7 mouse cellular contexts compared by ENCODE assay signal in the genomic region with DNA sequence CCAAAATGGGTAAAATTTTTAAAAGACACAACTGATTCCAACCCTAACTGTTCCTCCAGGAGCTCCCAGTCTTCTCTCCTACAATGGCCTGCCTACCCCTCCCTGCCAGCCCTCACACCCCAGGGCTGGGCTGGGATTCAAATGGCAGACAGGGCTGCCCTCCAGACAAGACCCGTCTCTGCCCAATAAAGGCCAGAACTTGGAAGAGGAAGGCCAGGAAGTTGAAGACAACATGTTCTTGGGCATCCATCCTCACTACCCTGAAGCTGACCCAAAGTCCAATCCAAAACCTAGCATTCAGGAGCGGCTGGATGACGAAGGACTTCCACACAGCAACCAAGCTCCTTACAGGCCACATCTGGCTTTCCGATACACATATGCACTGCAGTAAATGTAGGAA.
DNase-seq lines count a peak whose midpoint lies in the region; ATAC-seq lines count a peak whose summit lies in the region.

No protein-coding gene starts in this region.

- DNase-seq in kidney, adult 9 months, result peak; percentile 57
- DNase-seq in kidney, postnatal 14 days, result no peak
- DNase-seq in Muller cell, postnatal 12 days (ENCODE audit: inconsistent ontology term), result peak; percentile 80
- DNase-seq in left cerebral cortex, adult 11 months (ENCODE audit: low spot score), result no peak
- DNase-seq in frontal cortex, postnatal 25 days (ENCODE audit: low spot score in 2 of 2), result no peak

- H3K27ac ChIP-seq in intestine, embryonic 16.5 days (ENCODE audit: low read length), result peak overlapping the region; percentile 63

- 41% methylated on average over 4 of the region's 4 CpGs for WGBS in intestine, embryonic 16.5 days

- no peak overlapping the region for H3K4me3 ChIP-seq in intestine, embryonic 16.5 days (ENCODE audit: low read length)

- no peaks in the 10 kb centered on the region for H3K27me3 ChIP-seq in intestine, embryonic 16.5 days (replicated peaks; ENCODE audit: control insufficient read depth, insufficient read depth, low read length)

- no peaks in the 10 kb centered on the region for H3K36me3 ChIP-seq in intestine, embryonic 16.5 days (ENCODE audit: control insufficient read depth, insufficient read depth, low read length)

- H3K9ac ChIP-seq in intestine, embryonic 16.5 days (ENCODE audit: low read depth, low read length), result no peak overlapping the region

- H3K9me3 ChIP-seq in intestine, embryonic 16.5 days (ENCODE audit: control insufficient read depth, low read length), result no peaks in the 10 kb centered on the region

- peak; percentile 64 for ATAC-seq in cerebellum, adult (ENCODE audit: insufficient number of reproducible peaks, low FRiP score, low TSS enrichment)
- ATAC-seq in intestine, embryonic 16.5 days, result peak; percentile 51

- peak overlapping the region; percentile 34 for H3K4me2 ChIP-seq in intestine, embryonic 16.5 days (ENCODE audit: low read depth, low read length)

- peaks cover 44% of the 10 kb centered on the region for H3K4me1 ChIP-seq in intestine, embryonic 16.5 days (ENCODE audit: control insufficient read depth, insufficient read depth, low read length)

Comparison
In these comparisons a context has a peak if more than half of its experiments do, and no peak if none do; other contexts are left out.
1. DNase-seq: peak in kidney, adult 9 months (single experiment) and Muller cell, postnatal 12 days (single experiment); none in kidney, postnatal 14 days (single experiment), left cerebral cortex, adult 11 months (single experiment) and frontal cortex, postnatal 25 days (0 of 2).